Mouse (Mus musculus): ENCODE measurements at regions not wholly inside any gene's neighbourhood (a gene's known extent, or its start where the extent isn't known, plus 50 kb on each side); places are given as distances from the start of the nearest gene placed in this dataset.
A peak's percentile ranks its signal among the peaks of the same experiment; 100 is the strongest.

DNA sequence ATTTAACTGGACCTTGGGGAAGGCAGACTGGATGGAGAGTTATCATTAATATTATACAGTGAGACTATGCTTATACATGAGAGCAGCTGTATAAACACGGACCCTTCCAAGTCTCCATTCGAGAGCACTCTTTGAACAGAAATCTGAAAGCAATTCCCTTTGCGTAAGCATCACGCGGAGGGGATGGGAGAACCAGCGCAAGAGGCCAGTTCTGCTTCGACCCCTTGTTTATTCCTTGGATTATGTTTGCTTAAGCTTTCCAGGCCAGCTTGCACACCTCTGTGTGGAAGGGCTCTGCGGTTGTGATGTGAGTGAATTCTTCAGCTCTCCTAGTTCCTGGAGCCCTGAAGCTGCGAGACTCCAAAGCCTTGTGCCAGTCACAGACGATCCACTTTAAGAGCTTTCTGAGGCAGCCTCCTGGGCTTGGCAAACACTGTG is 109.2 kb upstream of the Fbxo11 start:
- no peak for DNase-seq (ENCODE audit: low spot score)

GRCm38 (mm10) chr17:88175951-88176623 is 111.0 kb upstream of the Fbxo11 start:
- no peak for DNase-seq (ENCODE audit: low spot score)

- DNase-seq (ENCODE audit: low spot score), result no peak
Observed at GRCm38 (mm10) chr17:88190735-88191134, 125.6 kb upstream of the Fbxo11 start.

- DNase-seq (ENCODE audit: low spot score), result no peak
Observed at GRCm38 (mm10) chr17:88191444-88191843, 126.4 kb upstream of the Fbxo11 start.

DNA sequence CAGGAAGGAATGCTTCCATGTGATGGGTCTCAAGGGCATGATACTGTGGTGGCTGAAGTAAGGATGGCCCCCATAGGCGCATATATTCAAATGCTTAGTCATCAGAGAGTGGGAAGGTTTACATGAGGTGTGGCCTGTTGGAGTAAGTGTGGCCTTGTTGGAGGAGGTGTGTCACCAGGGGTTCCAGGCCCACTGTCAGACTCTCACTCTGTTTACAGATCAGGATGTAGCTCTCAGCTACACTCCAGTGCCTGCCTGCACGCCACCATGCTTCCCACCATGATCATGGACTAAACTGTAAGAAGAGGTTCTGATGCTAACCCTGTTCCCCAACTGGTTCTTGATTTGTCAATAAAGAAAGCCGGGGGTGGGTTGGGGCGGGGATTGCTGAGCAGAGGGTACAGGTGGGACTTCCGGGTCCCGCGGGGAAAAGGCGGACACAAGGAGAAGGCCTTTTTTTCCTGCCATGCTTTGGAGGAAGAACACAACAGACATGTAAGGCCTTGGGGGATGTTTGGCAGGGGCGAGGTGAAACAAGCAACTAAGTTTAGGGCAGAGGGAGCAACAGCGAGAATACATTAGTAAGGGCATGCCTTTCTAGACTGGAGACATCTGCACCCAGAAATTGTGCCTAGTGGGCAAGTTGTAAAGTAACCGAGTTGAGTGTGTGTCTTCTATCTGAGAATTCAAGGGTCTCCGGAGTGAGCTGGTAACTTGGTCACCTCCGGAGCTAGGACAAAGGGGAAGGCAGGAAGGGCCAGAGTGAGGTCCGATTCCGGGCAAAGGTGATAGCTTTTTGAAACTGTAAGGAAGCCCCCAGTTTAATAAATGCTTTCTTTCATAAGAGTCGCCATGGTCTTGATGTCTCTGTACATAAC is 127.1 kb upstream of the Fbxo11 start:
- DNase-seq (ENCODE audit: low spot score), result no peak

DNA sequence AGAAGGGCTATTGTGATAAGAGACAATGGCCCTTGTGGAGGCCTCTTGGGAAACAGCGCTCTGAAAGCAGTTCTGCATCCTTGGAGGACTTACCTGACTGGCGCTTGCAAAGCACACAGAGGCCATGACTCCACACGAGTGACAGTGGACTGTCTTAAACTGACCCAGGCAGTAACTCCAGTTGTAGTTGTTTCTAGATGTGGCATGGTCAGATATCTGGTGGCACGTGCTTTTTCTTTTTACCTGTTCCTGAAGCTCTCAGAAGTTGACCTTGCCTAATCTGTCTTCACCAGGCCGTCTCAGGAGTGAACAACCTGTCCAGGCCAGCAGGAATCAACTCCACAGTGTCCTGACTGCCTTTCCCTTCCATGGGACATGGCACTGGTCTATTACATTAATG is 129.6 kb upstream of the Fbxo11 start:
- no peak for DNase-seq (ENCODE audit: low spot score)

DNA sequence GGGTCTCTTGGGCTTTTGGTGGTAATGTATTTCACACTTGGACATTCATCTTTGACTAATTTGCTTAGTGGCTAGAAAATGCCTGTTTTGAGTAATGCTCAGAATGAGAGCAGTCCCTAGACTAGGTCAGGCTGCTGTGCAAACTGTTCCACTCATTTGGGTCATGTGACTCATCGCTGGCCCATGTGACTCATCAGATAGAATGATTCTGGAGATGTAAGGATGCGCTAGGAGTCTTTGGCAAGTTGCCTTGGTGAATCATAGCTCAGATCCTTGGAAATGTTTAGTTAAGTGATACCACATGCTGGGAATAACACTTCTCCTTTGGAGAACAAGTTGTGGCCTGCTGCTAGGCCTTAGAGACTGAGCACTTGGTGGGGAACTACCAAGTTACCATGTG is 130.2 kb upstream of the Fbxo11 start:
- peak; percentile 18 for DNase-seq (ENCODE audit: low spot score)

DNA sequence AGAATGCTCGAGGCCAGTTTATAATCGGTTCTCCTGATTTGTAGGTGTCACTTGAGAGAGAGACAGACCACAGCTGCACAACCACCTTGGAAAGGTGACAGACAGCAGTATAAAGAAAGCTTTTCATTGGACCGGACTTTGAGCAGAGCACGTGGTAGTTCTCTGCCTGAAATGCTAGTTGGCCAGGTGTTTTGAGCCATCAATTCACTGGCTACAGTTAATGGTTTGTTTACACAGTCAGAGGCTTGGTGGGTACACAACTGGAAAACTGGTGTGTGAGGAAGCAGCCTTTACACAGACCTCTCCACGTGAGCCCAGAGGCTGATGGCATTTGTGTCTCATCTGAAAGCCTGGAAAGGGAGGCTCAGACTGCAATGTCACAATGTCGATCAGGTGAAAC is 130.8 kb upstream of the Fbxo11 start:
- no peak for DNase-seq (ENCODE audit: low spot score)

DNA sequence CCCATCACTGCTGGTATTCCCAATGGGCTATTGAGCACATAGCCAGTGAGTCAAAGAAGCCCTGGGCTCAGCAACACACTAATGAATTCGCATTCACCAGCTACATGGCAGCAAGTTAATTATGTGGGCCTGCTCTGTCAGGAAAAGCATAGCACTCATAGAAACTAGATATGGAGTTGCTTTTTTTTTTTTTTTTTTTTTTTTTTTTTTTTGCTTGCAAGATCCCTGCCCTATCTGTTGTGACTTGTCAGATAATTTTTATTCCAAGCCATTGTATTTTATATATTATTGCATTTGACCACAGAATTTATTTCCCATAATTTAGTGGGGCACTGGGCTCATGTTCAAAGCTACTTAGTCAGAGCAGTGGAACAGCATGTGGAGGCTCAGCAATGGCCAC is 131.2 kb upstream of the Fbxo11 start:
- DNase-seq (ENCODE audit: low spot score), result no peak

GRCm38 (mm10) chr17:88197381-88197780 is 132.3 kb upstream of the Fbxo11 start:
- DNase-seq (ENCODE audit: low spot score), result no peak

- DNase-seq (ENCODE audit: low spot score), result no peak
Observed at GRCm38 (mm10) chr17:88201249-88201970, 136.3 kb upstream of the Fbxo11 start.

DNA sequence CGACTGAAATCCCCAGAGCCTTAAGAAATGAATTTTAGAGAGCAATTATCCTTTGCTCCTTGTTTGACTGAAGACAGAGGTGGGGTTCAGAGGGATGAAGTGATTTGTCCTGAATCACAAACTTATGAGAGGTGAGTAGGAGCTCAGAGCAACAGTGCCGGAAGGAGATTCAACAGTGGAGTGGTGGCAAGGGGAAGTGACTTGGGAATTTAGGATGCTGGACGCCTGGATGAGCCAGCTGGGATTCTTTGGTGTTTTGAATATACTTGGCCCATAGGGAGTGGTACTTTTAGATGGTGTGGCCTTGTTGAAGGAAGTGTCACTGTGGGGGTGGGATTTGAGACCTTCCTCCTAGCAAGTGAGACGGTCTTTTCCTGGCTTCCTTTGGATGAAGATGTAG is 137.1 kb upstream of the Fbxo11 start:
- no peak for DNase-seq (ENCODE audit: low spot score)

GRCm38 (mm10) chr17:88209565-88209964 is 144.5 kb upstream of the Fbxo11 start:
- no peak for DNase-seq (ENCODE audit: low spot score)

DNA sequence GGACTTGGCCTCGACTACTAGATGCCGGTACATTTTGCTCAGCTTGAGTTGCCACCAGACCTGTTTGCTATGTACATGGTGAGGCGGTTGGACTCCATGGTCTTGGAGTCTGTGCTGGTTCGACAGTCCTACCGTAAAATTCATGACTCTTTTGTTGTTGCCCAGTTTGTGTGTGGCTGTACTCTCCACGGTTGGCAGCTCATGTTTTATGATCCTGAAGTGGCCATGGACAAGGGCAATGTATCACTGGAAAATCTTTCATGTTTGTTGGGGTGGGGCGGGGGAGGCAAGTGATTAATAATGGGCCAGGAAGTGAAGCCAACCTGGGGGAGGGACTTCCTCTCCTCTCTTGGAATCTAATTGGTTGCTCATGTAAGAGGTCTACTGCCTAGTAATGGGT is 147.0 kb upstream of the Fbxo11 start:
- no peak for DNase-seq (ENCODE audit: low spot score)

- no peak for DNase-seq (ENCODE audit: low spot score)
Observed at GRCm38 (mm10) chr17:88214746-88215145, 149.7 kb upstream of the Fbxo11 start.

DNA sequence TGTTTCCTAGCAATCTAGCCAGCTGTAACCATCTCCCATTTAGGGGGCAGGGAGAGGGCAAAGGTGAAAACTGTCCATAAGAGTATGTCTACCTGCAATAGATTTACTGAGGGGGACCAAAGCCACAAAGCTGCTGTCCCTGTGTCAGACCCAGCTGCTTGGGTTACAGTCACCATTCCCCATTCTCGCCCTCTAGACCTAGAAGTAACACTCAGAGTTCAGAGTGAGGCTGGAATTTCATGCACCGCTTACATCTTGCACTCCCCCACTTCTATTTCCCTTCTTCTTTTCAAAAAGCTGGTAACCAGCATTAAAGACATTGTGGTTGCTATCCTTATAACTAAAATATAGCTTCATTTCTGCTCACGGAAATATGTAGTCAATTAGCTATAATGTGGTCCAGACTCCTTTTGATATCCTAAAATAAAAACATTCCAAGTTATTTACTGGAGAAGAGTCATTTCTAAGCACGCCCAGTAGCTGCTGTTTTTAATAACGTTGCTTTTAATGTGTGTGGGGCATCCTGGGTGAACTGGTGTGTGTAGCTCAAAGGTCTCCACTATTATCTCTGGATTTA is 157.4 kb upstream of the Fbxo11 start:
- no peak for DNase-seq (ENCODE audit: low spot score)

GRCm38 (mm10) chr17:88240476-88240875 is 175.4 kb upstream of the Fbxo11 start:
- no peak for DNase-seq (ENCODE audit: low spot score)

- no peak for DNase-seq (ENCODE audit: low spot score)
Observed at GRCm38 (mm10) chr17:88248625-88249024, 183.5 kb upstream of the Fbxo11 start.

- DNase-seq (ENCODE audit: low spot score), result no peak
Observed at GRCm38 (mm10) chr17:88251949-88252521, 186.9 kb upstream of the Fbxo11 start.

GRCm38 (mm10) chr17:88255744-88256598 is 184.5 kb upstream of the Foxn2 start:
- DNase-seq (ENCODE audit: low spot score), result peak; percentile 59
